In the genomic region with DNA sequence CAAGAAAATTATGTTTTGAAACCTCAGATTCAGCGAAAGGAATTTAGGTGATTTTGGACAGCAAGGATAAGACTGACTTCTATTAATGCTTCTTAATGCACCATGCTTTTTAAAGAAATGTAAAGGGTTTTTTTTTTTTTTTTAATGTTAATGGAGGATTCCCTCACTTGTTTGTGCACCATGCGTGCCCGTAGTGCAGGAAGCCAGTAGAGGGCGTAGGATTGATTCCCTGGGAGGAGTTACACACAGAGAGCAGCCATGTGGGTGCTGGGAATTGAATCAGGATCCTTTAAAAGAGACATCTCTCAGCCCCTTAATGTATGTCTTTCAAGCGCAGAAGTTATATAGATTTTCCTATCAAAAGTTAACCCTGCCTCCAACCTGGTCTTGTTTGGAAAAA, we compare ENCODE assay signal across 8 mouse cellular contexts. TPM values are rescaled to one million over a fixed set of nuclear protein-coding genes. Genes with fewer than 3 reads are reported as not detected.
DNase-seq lines count a peak whose midpoint lies in the region; ATAC-seq and TF ChIP-seq lines count a peak whose summit lies in the region.

No protein-coding gene starts in this region.

- H3K27me3 ChIP-seq in ES-Bruce4 (ENCODE audit: control insufficient read depth, insufficient read depth, low read length, poor library complexity, severe bottlenecking) (no peaks in the 10 kb centered on the region), myocyte (ENCODE audit: control insufficient read depth, insufficient read depth, insufficient read length) (no peaks in the 10 kb centered on the region)
- H3K27me3 ChIP-seq in embryonic facial prominence, embryonic 10.5 days (replicated peaks; ENCODE audit: low read depth, poor library complexity, severe bottlenecking), result no peaks in the 10 kb centered on the region
- H3K27me3 ChIP-seq in hindbrain, embryonic 12.5 days, result no peaks in the 10 kb centered on the region
- no peaks in the 10 kb centered on the region for H3K27me3 ChIP-seq in liver, adult 2 months (ENCODE audit: control insufficient read depth, insufficient read depth, low read length)

- DNase-seq in 3T3-L1 (ENCODE audit: low read depth, low spot score), result peak; percentile 84
- DNase-seq in embryonic facial prominence, embryonic 10.5 days (ENCODE audit: low spot score), result peak; percentile 49
- peak; percentile 47 for DNase-seq in liver, adult 2 months (ENCODE audit: extremely low read depth, low read depth, low spot score)
- no peak for DNase-seq in urinary bladder, postnatal 4 days (ENCODE audit: low spot score in 2 of 2)
- DNase-seq in left cerebral cortex, postnatal 14 days (ENCODE audit: low spot score in 2 of 2), result no peak

- H3K9ac ChIP-seq in ES-Bruce4 (ENCODE audit: low read depth, poor library complexity, severe bottlenecking), result peak overlapping the region; percentile 91
- peak overlapping the region; percentile 91 for H3K9ac ChIP-seq in hindbrain, embryonic 12.5 days
- H3K9ac ChIP-seq in liver, adult 2 months (ENCODE audit: low read depth, low read length), result no peak overlapping the region

- WGBS in embryonic facial prominence, embryonic 10.5 days, result 17% methylated on average over 5 of the region's 5 CpGs
- WGBS in hindbrain, embryonic 12.5 days, result 18% methylated on average over 5 of the region's 5 CpGs
- WGBS in liver, adult 2 months, result 10% methylated on average over 5 of the region's 5 CpGs

- peaks cover 3% of the 10 kb centered on the region; the same call in 1 of the 2 replicates for H3K79me2 ChIP-seq in liver, adult 2 months (ENCODE audit: control insufficient read depth, insufficient read depth, low read length)
- peaks cover 47% of the 10 kb centered on the region for H3K79me2 ChIP-seq in myocyte (ENCODE audit: control insufficient read depth, insufficient read depth)

- H3ac ChIP-seq in myocyte (ENCODE audit: control insufficient read depth, insufficient read length), result peak overlapping the region; percentile 30

- 0 out of 2 replicates have a peak, but pooled peaks have one; percentile 7 for TF ChIP-seq EP300 in ES-Bruce4 (IDR thresholded peaks at IDR 0.05; ENCODE audit: insufficient read depth, low read depth, low read length)

- peaks cover 3% of the 10 kb centered on the region for H3K4me1 ChIP-seq in ES-Bruce4 (ENCODE audit: control insufficient read depth, insufficient read depth, low read length)
- peaks cover 7% of the 10 kb centered on the region for H3K4me1 ChIP-seq in embryonic facial prominence, embryonic 10.5 days
- peaks cover 18% of the 10 kb centered on the region for H3K4me1 ChIP-seq in hindbrain, embryonic 12.5 days
- H3K4me1 ChIP-seq in liver, adult 2 months (ENCODE audit: control insufficient read depth, insufficient read depth, low read length), result peaks cover 11% of the 10 kb centered on the region; the same call in 1 of the 2 replicates

- peak; percentile 55 for TF ChIP-seq CTCF in ES-Bruce4 (IDR thresholded peaks at IDR 0.05; ENCODE audit: low read depth, low read length)
- peak; percentile 53; the same call in 1 of the 2 replicates for TF ChIP-seq CTCF in liver, adult 2 months (IDR thresholded peaks at IDR 0.05; ENCODE audit: low read depth, low read length)

- H3K9me3 ChIP-seq in ES-Bruce4 (replicated peaks; ENCODE audit: control insufficient read depth, insufficient read depth, low read length, poor library complexity, severe bottlenecking), result no peaks in the 10 kb centered on the region
- H3K9me3 ChIP-seq in embryonic facial prominence, embryonic 10.5 days, result no peaks in the 10 kb centered on the region
- no peaks in the 10 kb centered on the region for H3K9me3 ChIP-seq in hindbrain, embryonic 12.5 days (replicated peaks)

- H3K36me3 ChIP-seq in ES-Bruce4 (ENCODE audit: control insufficient read depth, insufficient read depth, low read length, poor library complexity, severe bottlenecking), result peaks cover 19% of the 10 kb centered on the region
- H3K36me3 ChIP-seq in embryonic facial prominence, embryonic 10.5 days (replicated peaks), result peaks cover 33% of the 10 kb centered on the region
- peaks cover 1% of the 10 kb centered on the region; the same call in 1 of the 2 replicates for H3K36me3 ChIP-seq in hindbrain, embryonic 12.5 days
- peaks cover 14% of the 10 kb centered on the region for H3K36me3 ChIP-seq in liver, adult 2 months (ENCODE audit: control insufficient read depth, insufficient read depth, low read length)
- H3K36me3 ChIP-seq in myocyte (ENCODE audit: control insufficient read depth, insufficient read depth), result peaks cover 20% of the 10 kb centered on the region

- peak overlapping the region; percentile 65 for H3K4me2 ChIP-seq in hindbrain, embryonic 12.5 days (replicated peaks)
- H3K4me2 ChIP-seq in myocyte (ENCODE audit: low read depth), result peak overlapping the region; percentile 76

- no peak overlapping the region for H3K27ac ChIP-seq in ES-Bruce4 (ENCODE audit: insufficient read depth, low read length)
- H3K27ac ChIP-seq in embryonic facial prominence, embryonic 10.5 days (replicated peaks), result peak overlapping the region; percentile 96
- H3K27ac ChIP-seq in hindbrain, embryonic 12.5 days, result no peak overlapping the region
- peak overlapping the region; percentile 95 for H3K27ac ChIP-seq in liver, adult 2 months (replicated peaks; ENCODE audit: insufficient read depth, low read depth, low read length)

- intact Hi-C loops in left cerebral cortex, postnatal 14 days (cut with DNase I), result loop anchor here (5.0 kb wide), 1 partner anchor 87 kb away; no protein-coding TSS in a partner anchor

- H3K4me3 ChIP-seq in ES-Bruce4 (ENCODE audit: low read depth, low read length), result peak overlapping the region; percentile 81
- peak overlapping the region; percentile 95 for H3K4me3 ChIP-seq in embryonic facial prominence, embryonic 10.5 days
- H3K4me3 ChIP-seq in hindbrain, embryonic 12.5 days, result peak overlapping the region; percentile 94
- H3K4me3 ChIP-seq in liver, adult 2 months (ENCODE audit: insufficient read depth, low read depth, low read length), result peak overlapping the region; percentile 95
- peak overlapping the region; percentile 76 for H3K4me3 ChIP-seq in myocyte

- TF ChIP-seq POLR2A in ES-Bruce4 (IDR thresholded peaks at IDR 0.05; ENCODE audit: insufficient read depth, low read length) (no peak), myocyte (IDR thresholded peaks at IDR 0.05; ENCODE audit: insufficient read length, low read depth) (no peak)
- TF ChIP-seq POLR2A in liver, adult 2 months (IDR thresholded peaks at IDR 0.05; ENCODE audit: extremely low read depth, insufficient read depth, low read length), result no peak

- ATAC-seq in hindbrain, embryonic 12.5 days (ENCODE audit: low FRiP score), result no peak

TF ChIP-seq in myocyte, 11 proteins besides CTCF, POLR2A, EP300 and RAD21:
- no peak for TF ChIP-seq CEBPB (IDR thresholded peaks at IDR 0.05; ENCODE audit: insufficient read depth, poor library complexity, severe bottlenecking)
- no peak for TF ChIP-seq TCF3 (IDR thresholded peaks at IDR 0.05; ENCODE audit: insufficient read length, low read depth)
- TF ChIP-seq MYOG (IDR thresholded peaks at IDR 0.05; ENCODE audit: control insufficient read depth in 1 of 3, insufficient read depth in 1 of 3, insufficient read length in 2 of 3, low read depth in 2 of 3), result no peak
- TF ChIP-seq USF1 (IDR thresholded peaks at IDR 0.05; ENCODE audit: low read depth), result no peak
- no peak for TF ChIP-seq SRF (IDR thresholded peaks at IDR 0.05; ENCODE audit: control insufficient read depth, insufficient read length, low read depth)

RNA-seq across cellular contexts. Expression of a gene that starts 1.1 kb away (rescaled TPM):
- polyA plus RNA-seq in ES-Bruce4 (2011; ENCODE audit: insufficient read depth, insufficient read length, low read depth, missing spikeins), result 123 and 139 TPM in 2 replicates
- polyA plus RNA-seq in embryonic facial prominence, embryonic 10.5 days (2016; fragmentation: Nextera tagmentation; extraction: Ambion mirVana), result 46.1 and 50.5 TPM in 2 replicates
- polyA plus RNA-seq in hindbrain, embryonic 12.5 days (2016; fragmentation: Nextera tagmentation; extraction: Ambion mirVana), result 40.9 and 47.1 TPM in 2 replicates
- total RNA-seq in liver, adult 2 months (2014; rRNA removed), result 58.5 and 62.2 TPM in 2 replicates
- polyA plus RNA-seq in liver, adult 2 months (2012; rRNA removed), result 8.3 and 9.0 TPM in 2 replicates
- polyA plus RNA-seq in myocyte (2012; fragmentation: generic; extraction: Trizol), result 13.6 TPM
- total RNA-seq in left cerebral cortex, postnatal 14 days (2021), result 10 to 100 TPM; 38.6 to 41.8 TPM

RNA-seq across cellular contexts. Expression of a gene that starts 41.0 kb away (rescaled TPM):
- polyA plus RNA-seq in ES-Bruce4 (2011; ENCODE audit: insufficient read depth, insufficient read length, low read depth, missing spikeins) (0.66 and 0.81 TPM in 2 replicates), myocyte (2012; fragmentation: generic; extraction: Trizol) (7.9 TPM)
- polyA plus RNA-seq in embryonic facial prominence, embryonic 10.5 days (2016; fragmentation: Nextera tagmentation; extraction: Ambion mirVana), result 0.04 TPM in 1 of 2 replicates, not detected in the other
- 0.08 and 0.76 TPM in 2 replicates for polyA plus RNA-seq in hindbrain, embryonic 12.5 days (2016; fragmentation: Nextera tagmentation; extraction: Ambion mirVana)
- under 0.01 TPM in 1 of 2 replicates, not detected in the other for total RNA-seq in liver, adult 2 months (2014; rRNA removed)
- polyA plus RNA-seq in liver, adult 2 months (2012; rRNA removed), result 0.12 TPM in 1 of 2 replicates, not detected in the other
- 1 to 10 TPM; 4.9 to 5.0 TPM for total RNA-seq in left cerebral cortex, postnatal 14 days (2021)

Comparison
In these comparisons a context has a peak if more than half of its experiments do, and no peak if none do; other contexts are left out.
1. DNase-seq: peak in 3T3-L1 (single experiment), embryonic facial prominence, embryonic 10.5 days (single experiment) and liver, adult 2 months (single experiment); none in urinary bladder, postnatal 4 days (0 of 2) and left cerebral cortex, postnatal 14 days (0 of 2).
2. H3K27ac ChIP-seq: peak in embryonic facial prominence, embryonic 10.5 days (single experiment) and liver, adult 2 months (single experiment); none in ES-Bruce4 (single experiment) and hindbrain, embryonic 12.5 days (single experiment).
3. Peak in every context shown above with its lines, with median percentiles within 50 percentile points of each other: H3K4me3 ChIP-seq.